Mouse (Mus musculus): ENCODE results near the gene Spen. TPM values are rescaled to one million over a fixed set of nuclear protein-coding genes. Genes with fewer than 3 reads are reported as not detected.

Spen gene
- total RNA-seq, 1 experiment: 58.6 TPM

DNA sequence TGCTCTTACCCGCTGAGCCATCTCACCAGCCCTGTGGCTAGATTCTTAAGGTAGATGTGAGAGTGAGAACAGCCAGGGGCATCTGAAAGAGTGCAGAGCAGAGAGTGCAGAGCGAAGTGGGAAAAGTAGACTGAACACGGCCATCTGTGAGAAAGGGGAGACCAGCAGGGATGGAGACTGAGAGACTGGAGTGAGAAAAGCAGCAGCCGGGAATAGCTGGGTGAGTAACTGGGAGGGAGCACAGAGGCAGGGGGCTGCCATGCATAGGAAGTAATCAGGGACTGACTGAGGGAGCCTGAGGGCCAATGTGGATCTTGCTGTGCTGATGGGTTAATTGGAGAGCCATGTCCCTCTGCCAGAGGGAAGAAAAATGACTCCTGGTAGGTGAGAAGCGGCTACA, 35.7 kb downstream of the Spen start:
- no peaks in the 10 kb centered on the region for H3K9me3 ChIP-seq (ENCODE audit: control insufficient read depth, insufficient read depth, low read depth, low read length)
- no peak overlapping the region for H3K27ac ChIP-seq (ENCODE audit: insufficient read depth, low read depth, low read length, poor library complexity, severe bottlenecking)
- H3K4me1 ChIP-seq (ENCODE audit: control insufficient read depth in 2 of 2, insufficient read depth in 2 of 2, low read length in 2 of 2, poor library complexity in 1 of 2): peaks cover 8 to 19% of the 10 kb centered on the region in 2 experiments; a peak in 3 of 4 replicates
- H3K9ac ChIP-seq (ENCODE audit: insufficient read depth, low read depth, low read length, poor library complexity, severe bottlenecking): no peak overlapping the region
- TF ChIP-seq ZC3H11A (IDR thresholded peaks at IDR 0.05; ENCODE audit: borderline replicate concordance, low read depth, low read length): no peak
- no peak for TF ChIP-seq MAFK (IDR thresholded peaks at IDR 0.05; ENCODE audit: insufficient read depth, low read depth, low read length)
- no peak for TF ChIP-seq ZNF384 (IDR thresholded peaks at IDR 0.05; ENCODE audit: low read depth, low read length)
- no peak for TF ChIP-seq HCFC1 (IDR thresholded peaks at IDR 0.05; ENCODE audit: borderline replicate concordance, insufficient read depth, low read length)
- TF ChIP-seq CHD2 (IDR thresholded peaks at IDR 0.05; ENCODE audit: low read depth, low read length): no peak
- H3K4me3 ChIP-seq (ENCODE audit: insufficient read depth in 1 of 2, low read depth in 1 of 2, low read length in 2 of 2, poor library complexity in 1 of 2, severe bottlenecking in 1 of 2): no peak overlapping the region
- DNase-seq (ENCODE audit: low read depth, low spot score): no peak
- H3K36me3 ChIP-seq (ENCODE audit: control insufficient read depth, insufficient read depth, low read length, poor library complexity, severe bottlenecking): peaks cover 15% of the 10 kb centered on the region; the same call in 1 of the 2 replicates
- in situ Hi-C loops (cut with MboI; ENCODE audit: low sequenced_read_pairs in 2 of 2, unreplicated experiment in 2 of 2): no loop called here

DNA sequence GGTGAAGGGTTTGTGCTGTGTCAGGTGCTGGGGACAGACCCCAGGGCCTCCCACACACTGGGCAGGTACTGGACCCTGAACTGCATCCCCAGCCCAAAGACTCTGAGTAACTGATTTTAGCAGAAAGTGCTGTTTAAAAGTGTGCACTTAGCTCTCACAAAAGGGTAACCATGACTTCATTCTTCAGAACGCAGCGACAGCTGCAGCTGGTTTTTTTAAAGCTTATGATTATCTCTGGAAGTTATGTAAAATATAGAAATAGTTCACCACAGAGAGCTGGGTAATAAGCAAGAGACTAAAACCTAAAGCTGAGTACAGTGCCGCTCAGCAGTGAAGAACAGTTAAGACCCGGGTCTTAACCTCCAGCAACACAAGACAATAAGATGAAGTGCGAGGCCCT, 37.3 kb downstream of the Spen start:
- Histone ChIP-seq H3K4me1 (ENCODE audit: control insufficient read depth in 2 of 2, insufficient read depth in 2 of 2, low read length in 2 of 2, poor library complexity in 1 of 2) (peaks cover 0 to 11% of the 10 kb centered on the region in 2 experiments; a peak in 1 of 4 replicates), H3K9me3 (ENCODE audit: control insufficient read depth, insufficient read depth, low read depth, low read length) (no peaks in the 10 kb centered on the region), H3K9ac (ENCODE audit: insufficient read depth, low read depth, low read length, poor library complexity, severe bottlenecking) (no peak overlapping the region), H3K36me3 (ENCODE audit: control insufficient read depth, insufficient read depth, low read length, poor library complexity, severe bottlenecking) (peaks cover 18% of the 10 kb centered on the region; the same call in 1 of the 2 replicates), H3K27ac (ENCODE audit: insufficient read depth, low read depth, low read length, poor library complexity, severe bottlenecking) (no peak overlapping the region; the same call in 1 of the 2 replicates), H3K4me3 (ENCODE audit: insufficient read depth in 1 of 2, low read depth in 1 of 2, low read length in 2 of 2, poor library complexity in 1 of 2, severe bottlenecking in 1 of 2) (no peak overlapping the region)
- in situ Hi-C loops (cut with MboI; ENCODE audit: low sequenced_read_pairs in 2 of 2, unreplicated experiment in 2 of 2): no loop called here
- no peak for DNase-seq (ENCODE audit: low read depth, low spot score)
- TF ChIP-seq CHD2 (IDR thresholded peaks at IDR 0.05; ENCODE audit: low read depth, low read length): no peak
- no peak for TF ChIP-seq HCFC1 (IDR thresholded peaks at IDR 0.05; ENCODE audit: borderline replicate concordance, insufficient read depth, low read length)
- no peak for TF ChIP-seq ZC3H11A (IDR thresholded peaks at IDR 0.05; ENCODE audit: borderline replicate concordance, low read depth, low read length)
- TF ChIP-seq MAFK (IDR thresholded peaks at IDR 0.05; ENCODE audit: insufficient read depth, low read depth, low read length): no peak
- TF ChIP-seq ZNF384 (IDR thresholded peaks at IDR 0.05; ENCODE audit: low read depth, low read length): no peak

DNA sequence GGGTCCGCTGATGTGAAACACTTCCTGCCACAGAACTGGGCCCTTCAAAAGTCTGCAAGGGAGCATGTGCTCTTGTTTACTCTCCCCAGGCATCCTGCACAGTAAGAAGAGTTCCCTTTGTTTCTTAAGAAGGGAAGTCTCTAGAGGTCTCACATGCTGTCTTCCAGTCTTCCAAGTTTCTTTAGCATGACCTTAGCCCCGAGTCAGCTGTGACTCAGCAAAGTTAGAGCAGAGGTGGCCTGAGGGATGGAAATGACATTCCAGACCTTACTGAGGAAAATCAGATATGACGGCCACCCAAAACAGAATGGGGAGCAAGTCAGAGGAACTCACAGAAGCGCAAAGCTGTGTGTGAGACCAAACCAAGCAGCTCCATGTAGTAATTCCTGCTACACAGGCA, 37.8 kb downstream of the Spen start:
- TF ChIP-seq MAFK (IDR thresholded peaks at IDR 0.05; ENCODE audit: insufficient read depth, low read depth, low read length) (peak; percentile 55), HCFC1 (IDR thresholded peaks at IDR 0.05; ENCODE audit: borderline replicate concordance, insufficient read depth, low read length) (no peak)
- Histone ChIP-seq H3K36me3 (ENCODE audit: control insufficient read depth, insufficient read depth, low read length, poor library complexity, severe bottlenecking) (peaks cover 21% of the 10 kb centered on the region; the same call in 1 of the 2 replicates), H3K4me3 (ENCODE audit: insufficient read depth in 1 of 2, low read depth in 1 of 2, low read length in 2 of 2, poor library complexity in 1 of 2, severe bottlenecking in 1 of 2) (no peak overlapping the region), H3K27ac (ENCODE audit: insufficient read depth, low read depth, low read length, poor library complexity, severe bottlenecking) (no peak overlapping the region; the same call in 1 of the 2 replicates), H3K4me1 (ENCODE audit: control insufficient read depth in 2 of 2, insufficient read depth in 2 of 2, low read length in 2 of 2, poor library complexity in 1 of 2) (peaks cover 0 to 11% of the 10 kb centered on the region in 2 experiments; a peak in 1 of 4 replicates), H3K9ac (ENCODE audit: insufficient read depth, low read depth, low read length, poor library complexity, severe bottlenecking) (no peak overlapping the region), H3K9me3 (ENCODE audit: control insufficient read depth, insufficient read depth, low read depth, low read length) (no peaks in the 10 kb centered on the region)
- no peak for DNase-seq (ENCODE audit: low read depth, low spot score)
- in situ Hi-C loops (cut with MboI; ENCODE audit: low sequenced_read_pairs in 2 of 2, unreplicated experiment in 2 of 2): no loop called here

DNA sequence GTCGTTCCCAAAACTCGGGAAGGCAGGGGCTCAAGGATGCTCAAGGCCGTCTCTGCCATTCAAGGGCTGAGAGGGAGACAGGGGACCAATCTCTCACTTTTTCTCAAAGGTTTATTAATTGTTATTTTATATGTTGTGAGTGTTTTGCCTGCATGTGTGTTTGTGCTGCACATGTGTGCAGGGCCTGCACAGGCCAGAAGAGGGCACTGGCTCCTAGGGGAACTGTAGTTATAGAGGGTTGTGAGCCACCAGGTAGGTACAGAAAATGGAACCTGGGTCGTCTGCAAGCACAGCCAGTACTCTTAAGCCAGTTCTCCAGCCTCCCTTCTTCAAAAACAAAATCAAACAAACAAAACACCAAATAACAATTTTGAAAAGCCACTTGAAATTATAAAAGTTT, 49.7 kb downstream of the Spen start:
- Histone ChIP-seq H3K4me3 (ENCODE audit: insufficient read depth in 1 of 2, low read depth in 1 of 2, low read length in 2 of 2, poor library complexity in 1 of 2, severe bottlenecking in 1 of 2) (no peak overlapping the region), H3K9ac (ENCODE audit: insufficient read depth, low read depth, low read length, poor library complexity, severe bottlenecking) (no peak overlapping the region), H3K27ac (ENCODE audit: insufficient read depth, low read depth, low read length, poor library complexity, severe bottlenecking) (no peak overlapping the region), H3K36me3 (ENCODE audit: control insufficient read depth, insufficient read depth, low read length, poor library complexity, severe bottlenecking) (peaks cover 42% of the 10 kb centered on the region), H3K9me3 (ENCODE audit: control insufficient read depth, insufficient read depth, low read depth, low read length) (no peaks in the 10 kb centered on the region), H3K4me1 (ENCODE audit: control insufficient read depth in 2 of 2, insufficient read depth in 2 of 2, low read length in 2 of 2, poor library complexity in 1 of 2) (no peaks in the 10 kb centered on the region; a peak in 1 of 4 replicates)
- TF ChIP-seq ZC3H11A (IDR thresholded peaks at IDR 0.05; ENCODE audit: borderline replicate concordance, low read depth, low read length) (peak; percentile 59; the same call in 1 of the 2 replicates), CHD2 (IDR thresholded peaks at IDR 0.05; ENCODE audit: low read depth, low read length) (no peak), HCFC1 (IDR thresholded peaks at IDR 0.05; ENCODE audit: borderline replicate concordance, insufficient read depth, low read length) (no peak), ZNF384 (IDR thresholded peaks at IDR 0.05; ENCODE audit: low read depth, low read length) (no peak)
- in situ Hi-C loops (cut with MboI; ENCODE audit: low sequenced_read_pairs in 2 of 2, unreplicated experiment in 2 of 2): no loop called here
- no peak for DNase-seq (ENCODE audit: low read depth, low spot score)

DNA sequence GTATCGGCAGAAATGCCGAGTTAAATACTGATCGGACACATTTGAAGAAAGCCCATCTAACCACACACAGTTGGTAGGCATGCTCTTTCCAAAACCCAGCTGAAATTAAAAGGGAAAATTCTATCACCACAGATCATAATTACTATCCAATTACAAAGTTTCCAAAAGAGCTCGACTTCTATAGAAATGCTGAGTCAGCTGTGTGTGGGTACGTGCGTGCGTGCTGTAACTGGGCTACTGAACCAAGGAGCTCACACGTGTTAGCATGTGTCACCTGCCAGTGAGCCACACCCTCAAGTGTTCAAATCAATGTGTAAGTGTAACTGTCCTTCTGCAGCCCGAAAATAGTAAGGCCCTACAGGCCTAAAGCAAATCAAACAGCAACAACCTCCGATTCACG, 50.8 kb downstream of the Spen start:
- peaks cover 44% of the 10 kb centered on the region for H3K36me3 ChIP-seq (ENCODE audit: control insufficient read depth, insufficient read depth, low read length, poor library complexity, severe bottlenecking)
- H3K9me3 ChIP-seq (ENCODE audit: control insufficient read depth, insufficient read depth, low read depth, low read length): no peaks in the 10 kb centered on the region
- H3K4me1 ChIP-seq (ENCODE audit: control insufficient read depth in 2 of 2, insufficient read depth in 2 of 2, low read length in 2 of 2, poor library complexity in 1 of 2): no peaks in the 10 kb centered on the region; a peak in 1 of 4 replicates
- no peak overlapping the region for H3K27ac ChIP-seq (ENCODE audit: insufficient read depth, low read depth, low read length, poor library complexity, severe bottlenecking)
- TF ChIP-seq MAFK (IDR thresholded peaks at IDR 0.05; ENCODE audit: insufficient read depth, low read depth, low read length): peak; percentile 92
- no peak for TF ChIP-seq CHD2 (IDR thresholded peaks at IDR 0.05; ENCODE audit: low read depth, low read length)
- DNase-seq (ENCODE audit: low read depth, low spot score): no peak
- in situ Hi-C loops (cut with MboI; ENCODE audit: low sequenced_read_pairs in 2 of 2, unreplicated experiment in 2 of 2): no loop called here
- no peak overlapping the region for H3K4me3 ChIP-seq (ENCODE audit: insufficient read depth in 1 of 2, low read depth in 1 of 2, low read length in 2 of 2, poor library complexity in 1 of 2, severe bottlenecking in 1 of 2)
- no peak overlapping the region for H3K9ac ChIP-seq (ENCODE audit: insufficient read depth, low read depth, low read length, poor library complexity, severe bottlenecking)
